Mouse (Mus musculus) midbrain, embryonic 13.5 days (tissue): ENCODE data around the gene Coq6. TPM values are rescaled to one million over a fixed set of nuclear protein-coding genes. Genes with fewer than 3 reads are reported as not detected.
"Not testable (repeated sequence)": the region's sequence is repeated elsewhere in the genome, so short reads cannot be mapped to it uniquely, and the experiment has no call there.

Experiments
- ATAC-seq: fragments of 200-750 bp; cut with Nextera tagmentation; 2 replicates; pipeline ENCODE4 v1.8.0; 2017; ENCODE audit warnings: mild to moderate bottlenecking, moderate TSS enrichment, moderate library complexity
- H3K27ac ChIP-seq: fragments of 300-500 bp; sonication (generic); 2 replicates; pipeline ENCODE4 v1.5.1; 2015; ENCODE audit warnings: inconsistent platforms, mild to moderate bottlenecking, moderate library complexity
- H3K27me3 ChIP-seq: fragments of 300-500 bp; sonication (generic); 2 replicates; pipeline ENCODE4 v1.6.1; 2015; ENCODE audit warnings: mild to moderate bottlenecking, inconsistent platforms
- H3K36me3 ChIP-seq: fragments of 300-500 bp; sonication (generic); 2 replicates; pipeline ENCODE4 v1.6.1; 2015; ENCODE audit warnings: mild to moderate bottlenecking, inconsistent platforms
- H3K4me1 ChIP-seq: fragments of 300-500 bp; sonication (generic); replicated peaks from 2 replicates; pipeline ENCODE4 v1.6.1; 2015; ENCODE audit warnings: inconsistent platforms
- H3K4me2 ChIP-seq: fragments of 300-500 bp; sonication (generic); replicated peaks from 2 replicates; pipeline ENCODE4 v1.6.1; 2015; ENCODE audit warnings: moderate library complexity, mild to moderate bottlenecking, inconsistent platforms
- H3K4me3 ChIP-seq: fragments of 300-500 bp; sonication (generic); replicated peaks from 2 replicates; pipeline ENCODE4 v1.5.1; 2015; ENCODE audit warnings: mild to moderate bottlenecking, inconsistent platforms
- H3K9ac ChIP-seq: fragments of 300-500 bp; sonication (generic); replicated peaks from 2 replicates; pipeline ENCODE4 v1.6.1; 2015; ENCODE audit warnings: mild to moderate bottlenecking, inconsistent platforms
- H3K9me3 ChIP-seq: fragments of 300-500 bp; sonication (generic); 2 replicates; pipeline ENCODE4 v1.6.1; 2016; ENCODE audit warnings: mild to moderate bottlenecking, inconsistent platforms
- WGBS: fragments of 180-500 bp; shearing (Covaris S2); methylation state at CpG from one replicate; pipeline ENCODE4 v1.1.7; 2015; 5-methylcytosine and 5-hydroxymethylcytosine counted together
- polyA plus RNA-seq: library from polyadenylated mRNA; unstranded; fragments of >200 nt; fragmentation: Nextera tagmentation; extraction: Ambion mirVana; gene quantifications from 2 replicates; pipeline ENCODE4 v1.2.1, GENCODE M21; 2015

Coq6 gene
- polyA plus RNA-seq, result 42.6 and 45.0 TPM in 2 replicates

DNA sequence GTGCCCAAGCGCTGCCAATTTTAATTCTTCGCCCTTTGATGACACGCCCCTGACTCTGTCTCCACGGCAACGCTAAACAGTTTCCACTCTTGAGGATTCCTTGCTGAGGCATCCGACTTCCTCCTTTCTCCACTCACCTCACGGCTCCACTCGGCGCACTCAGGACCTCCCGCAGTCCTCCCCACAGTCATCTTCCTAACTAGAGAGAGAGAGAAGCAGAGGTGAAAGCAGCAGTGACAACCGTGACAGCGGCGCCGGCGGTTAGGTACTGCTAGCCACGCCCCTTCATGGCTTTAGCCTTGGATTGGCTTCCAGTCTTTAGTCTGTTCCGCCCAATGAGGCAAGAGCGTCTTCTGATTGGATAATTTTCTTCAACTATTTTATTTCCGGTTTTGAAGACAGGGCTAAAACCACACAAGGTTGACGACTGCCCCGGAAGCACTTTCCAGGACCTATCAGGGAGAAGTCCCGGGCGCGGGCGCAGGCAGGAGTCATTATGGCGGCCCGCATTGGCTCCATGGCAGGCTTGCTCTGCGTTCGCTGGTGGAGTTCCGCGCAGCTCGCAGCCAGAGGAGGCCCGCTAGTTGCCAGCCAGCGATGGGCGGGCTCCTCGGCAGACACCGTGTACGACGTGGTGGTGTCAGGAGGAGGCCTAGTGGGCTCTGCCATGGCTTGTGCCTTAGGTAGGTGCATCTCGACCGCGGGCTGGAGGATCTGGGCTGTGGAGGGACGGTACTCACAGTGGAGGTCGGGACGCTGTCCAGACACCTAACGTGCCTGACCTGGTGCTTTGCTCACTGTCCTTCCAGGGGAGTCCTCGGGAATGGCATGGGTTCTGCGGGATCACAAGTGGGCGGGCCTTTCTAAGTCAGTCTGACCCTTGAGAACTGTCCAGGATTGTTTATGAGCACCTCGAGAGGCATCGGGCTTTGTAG lies at the start of gene Coq6, which contains the start of gene Fam161b:
Gene Coq6 (plus strand): TSS at position 103 of the 935 bp plus-strand sequence.
Gene Fam161b (minus strand): TSS at position 279 of the 935 bp plus-strand sequence.
- Histone ChIP-seq H3K27ac (peak within 1 kb of the TSS; percentile 70), H3K36me3 (peaks cover 9% of the 10 kb centered on the region), H3K4me1 (peaks cover 27% of the 10 kb centered on the region), H3K4me3 (peak within 1 kb of the TSS; percentile 94), H3K27me3 (no peaks in the 10 kb centered on the region), H3K4me2 (peak within 1 kb of the TSS; percentile 95), H3K9me3 (no peaks in the 10 kb centered on the region), H3K9ac (peak within 1 kb of the TSS; percentile 86)
- under 1% methylated on average over 51 of the region's 51 CpGs for WGBS
- ATAC-seq, result peak; percentile 99

DNA sequence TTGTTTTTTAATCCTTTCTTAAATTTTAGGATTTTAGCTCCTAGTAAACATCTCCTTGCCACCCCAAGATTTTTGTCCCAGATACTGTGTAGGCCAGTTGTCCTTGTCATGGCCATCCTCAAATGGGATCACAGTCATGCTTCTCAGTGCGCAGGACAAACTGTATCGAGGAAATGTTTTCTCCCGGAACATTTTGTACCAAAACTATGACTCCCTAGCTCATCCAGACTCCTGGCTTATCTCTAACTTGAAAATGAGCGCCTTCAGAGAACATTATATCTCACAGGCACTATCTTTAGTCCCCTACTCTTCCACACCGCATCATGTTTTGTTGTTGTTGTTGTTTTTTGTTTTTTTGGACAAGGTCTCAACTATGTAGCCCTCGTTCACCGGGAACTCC lies 45.5 kb upstream of the Coq6 start:
- WGBS, result 48% methylated on average over 7 of the region's 7 CpGs
- H3K27ac ChIP-seq, result peak overlapping the region; percentile 92
- no peak for ATAC-seq

DNA sequence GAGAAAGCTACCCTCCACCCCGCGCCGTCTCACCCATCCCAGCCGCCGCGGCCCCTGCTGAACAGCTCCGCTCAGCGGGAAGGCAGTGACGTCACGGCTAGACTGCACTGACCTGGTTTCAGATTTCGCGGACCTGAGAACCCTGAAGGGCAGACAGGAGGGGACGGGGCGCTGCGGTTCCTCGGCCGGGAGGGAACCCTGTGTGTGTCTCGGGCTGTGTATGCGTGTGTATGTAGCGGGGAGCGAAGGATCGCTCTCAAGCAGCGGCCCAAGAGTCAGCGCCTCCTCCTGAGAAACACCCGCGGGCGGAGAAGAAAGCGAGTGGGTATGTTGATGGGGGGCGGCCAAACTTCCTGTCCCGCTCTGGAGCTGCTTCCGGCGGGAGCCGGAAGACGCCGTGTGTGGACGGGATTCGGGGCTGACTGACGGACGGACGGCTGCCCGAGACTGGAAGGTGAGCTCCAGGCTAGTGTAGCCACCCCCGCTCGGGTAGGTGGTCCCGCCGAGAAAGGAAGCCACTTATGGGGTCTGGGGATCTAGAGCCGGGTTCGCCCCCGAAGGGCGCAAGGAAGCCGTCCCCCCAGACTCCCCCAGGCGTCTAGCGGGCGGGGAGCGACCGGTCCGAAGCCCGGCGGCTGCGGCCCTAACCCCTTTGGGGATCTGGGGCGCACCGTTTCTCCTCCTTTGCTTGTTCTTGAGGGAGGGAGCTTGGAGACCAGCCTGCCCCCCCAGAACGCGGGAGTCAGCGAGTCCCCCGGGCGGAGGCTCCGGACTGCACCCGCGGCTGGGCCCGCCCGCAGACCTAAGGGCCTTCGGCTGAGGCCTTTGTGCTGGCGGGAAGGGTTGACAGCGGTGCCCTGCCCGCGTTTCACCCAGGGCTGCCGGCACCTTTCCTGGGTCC lies 44.5 kb upstream of the Coq6 start, which contains the start of gene Zfp410:
Gene Zfp410 (plus strand): TSS at position 132 of the 901 bp plus-strand sequence.
- Histone ChIP-seq H3K4me2 (peak within 1 kb of the TSS; percentile 72), H3K27me3 (no peaks in the 10 kb centered on the region), H3K36me3 (no peaks in the 10 kb centered on the region), H3K9ac (peak within 1 kb of the TSS; percentile 97), H3K4me1 (peaks cover 37% of the 10 kb centered on the region), H3K27ac (peak within 1 kb of the TSS; percentile 92), H3K9me3 (no peaks in the 10 kb centered on the region), H3K4me3 (peak within 1 kb of the TSS; percentile 100)
- WGBS, result under 1% methylated on average over 75 of the region's 77 CpGs
- ATAC-seq, result peak; percentile 96

More for the DNA sequence above, 45.5 kb upstream of the Coq6 start:
- peak overlapping the region; percentile 97 for H3K9ac ChIP-seq
- H3K4me1 ChIP-seq, result peaks cover 37% of the 10 kb centered on the region
- H3K27me3 ChIP-seq, result no peaks in the 10 kb centered on the region
- H3K36me3 ChIP-seq, result no peaks in the 10 kb centered on the region
- no peaks in the 10 kb centered on the region for H3K9me3 ChIP-seq
- H3K4me3 ChIP-seq, result peak overlapping the region; percentile 100
- peak overlapping the region; percentile 72 for H3K4me2 ChIP-seq

DNA sequence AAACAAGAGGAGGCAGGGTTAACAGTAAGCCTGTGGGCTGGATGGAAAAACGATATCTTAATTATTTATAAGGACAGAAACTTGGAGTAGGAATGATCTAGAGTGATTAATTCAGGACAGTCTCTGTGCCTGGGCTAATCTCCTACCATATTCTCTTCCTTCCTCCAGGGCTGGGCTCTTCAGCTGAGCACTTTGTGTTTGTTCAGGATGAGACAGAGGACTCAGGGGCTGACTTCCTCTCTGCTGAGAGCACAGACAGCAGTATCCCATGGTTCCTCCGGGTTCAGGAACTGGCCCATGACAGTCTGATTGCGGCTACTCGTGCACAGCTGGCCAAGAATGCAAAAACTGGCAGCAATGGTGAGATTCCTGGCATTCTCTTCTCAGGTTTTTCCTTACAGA lies 34.3 kb upstream of the Coq6 start:
- Histone ChIP-seq H3K27me3 (no peaks in the 10 kb centered on the region), H3K4me2 (no peak overlapping the region), H3K36me3 (peaks cover 65% of the 10 kb centered on the region), H3K27ac (no peak overlapping the region), H3K9me3 (no peaks in the 10 kb centered on the region), H3K4me1 (no peaks in the 10 kb centered on the region), H3K9ac (no peak overlapping the region), H3K4me3 (no peak overlapping the region)
- WGBS, result 89% methylated on average over 4 of the region's 4 CpGs
- ATAC-seq, result no peak

DNA sequence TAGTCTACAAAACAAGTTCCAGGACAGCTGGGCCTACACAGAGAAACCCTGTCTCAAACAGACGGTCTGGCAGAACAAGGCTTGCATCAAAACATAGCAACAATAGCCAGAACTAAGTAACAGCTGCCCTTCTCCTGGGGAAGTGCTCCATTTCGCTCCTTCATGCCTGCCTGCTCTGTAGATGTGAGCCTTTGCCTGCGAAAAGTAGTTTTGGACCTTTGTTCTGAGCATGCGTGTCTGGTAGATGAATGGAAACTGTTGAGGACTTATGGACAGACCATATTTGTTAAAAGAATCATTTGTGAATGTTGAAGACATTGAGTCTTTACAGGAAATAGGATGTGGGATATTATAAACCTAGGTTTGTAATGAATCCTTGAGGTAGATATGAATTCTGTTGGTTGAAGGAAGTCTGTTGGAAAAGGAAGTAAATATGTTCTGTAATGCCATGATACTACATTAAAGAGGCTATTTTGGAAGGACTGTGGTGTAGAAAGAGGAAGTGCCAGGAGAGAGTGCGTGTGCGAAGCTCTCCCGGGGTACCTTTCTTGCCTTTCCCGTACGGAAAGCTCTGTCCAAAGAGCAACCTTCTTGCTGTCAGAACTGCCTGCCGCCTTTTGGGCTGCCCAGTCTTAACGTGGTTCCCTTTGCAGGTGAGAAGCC lies 24.4 kb upstream of the Coq6 start:
- Histone ChIP-seq H3K4me2 (no peak overlapping the region), H3K27ac (no peak overlapping the region), H3K36me3 (peaks cover 85% of the 10 kb centered on the region), H3K4me3 (no peak overlapping the region), H3K27me3 (no peaks in the 10 kb centered on the region), H3K9me3 (no peaks in the 10 kb centered on the region), H3K4me1 (no peaks in the 10 kb centered on the region), H3K9ac (no peak overlapping the region)
- no peak for ATAC-seq
- WGBS, result 95% methylated on average over 11 of the region's 11 CpGs

DNA sequence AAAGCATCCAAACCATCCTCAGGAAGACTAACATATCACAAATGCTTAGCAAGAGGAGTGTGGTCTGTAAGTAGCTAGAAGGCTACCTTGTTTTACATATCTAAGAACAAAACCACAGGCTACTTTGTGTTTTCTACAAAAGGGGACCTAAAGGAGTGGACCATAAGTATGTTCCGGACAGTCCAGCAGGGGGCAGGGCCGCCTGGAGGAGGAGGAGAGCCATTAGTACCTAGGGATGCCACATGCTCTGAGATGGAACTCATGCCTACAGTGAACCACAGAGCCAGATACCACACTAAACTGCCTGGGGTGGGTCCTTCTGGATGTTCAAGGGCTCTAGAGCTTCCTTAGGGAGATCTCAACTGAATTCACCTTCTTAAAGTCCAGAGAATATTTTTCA lies 14.3 kb upstream of the Coq6 start:
- Histone ChIP-seq H3K4me3 (no peak overlapping the region), H3K36me3 (peaks cover 83% of the 10 kb centered on the region), H3K27me3 (no peaks in the 10 kb centered on the region), H3K4me1 (peaks cover 10% of the 10 kb centered on the region), H3K9me3 (no peaks in the 10 kb centered on the region), H3K9ac (no peak overlapping the region), H3K27ac (no peak overlapping the region), H3K4me2 (no peak overlapping the region)
- ATAC-seq, result no peak
- 42% methylated on average over 2 of the region's 2 CpGs for WGBS

DNA sequence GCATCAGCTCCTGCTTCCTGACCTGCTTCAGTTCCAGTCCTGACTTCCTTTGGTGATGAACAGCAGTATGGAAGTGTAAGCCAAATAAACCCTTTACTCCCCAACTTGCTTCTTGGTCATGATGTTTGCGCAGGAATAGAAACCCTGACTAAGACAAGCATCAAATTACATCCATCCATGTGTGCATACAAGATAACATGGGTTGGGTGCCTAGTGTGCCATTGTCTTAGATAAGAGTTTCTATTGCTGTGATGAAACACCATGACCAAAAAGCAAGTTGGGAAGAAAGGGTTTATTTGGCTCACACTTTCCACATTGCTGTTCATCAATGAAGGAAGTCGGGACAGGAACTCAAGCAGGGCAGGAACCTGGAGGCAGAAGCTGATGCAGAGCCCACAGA lies 2.8 kb upstream of the Coq6 start:
- H3K4me3 ChIP-seq, H3K4me2 ChIP-seq, ATAC-seq, H3K9me3 ChIP-seq, H3K27ac ChIP-seq, H3K9ac ChIP-seq, H3K27me3 ChIP-seq: not testable (repeated sequence)
- H3K36me3 ChIP-seq, result peaks cover 39% of the 10 kb centered on the region
- 89% methylated on average over 2 of the region's 2 CpGs for WGBS
- H3K4me1 ChIP-seq, result peaks cover 27% of the 10 kb centered on the region

DNA sequence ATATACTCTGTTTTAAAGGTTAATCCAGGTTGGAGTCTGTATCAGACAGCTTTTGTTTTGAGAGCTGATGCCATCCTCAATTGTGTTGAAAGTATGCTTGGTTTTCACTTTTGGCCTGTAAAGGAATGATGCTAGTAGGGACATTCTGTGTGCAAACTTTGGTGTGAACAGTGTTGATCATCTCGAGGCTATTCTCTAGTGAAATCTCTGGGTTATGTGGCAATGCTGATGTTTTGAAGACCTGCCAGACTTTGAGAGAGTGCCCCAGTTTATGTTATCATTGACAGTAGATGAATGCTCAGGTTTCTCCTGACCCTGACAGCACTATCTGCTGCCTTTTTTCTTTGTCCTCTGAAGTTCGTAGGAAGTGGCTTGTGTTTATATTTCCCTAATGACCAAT lies 1.4 kb downstream of the Coq6 start:
- Histone ChIP-seq H3K4me3 (peak overlapping the region; percentile 94), H3K36me3 (peaks cover 8% of the 10 kb centered on the region), H3K27me3 (no peaks in the 10 kb centered on the region), H3K9me3 (no peaks in the 10 kb centered on the region), H3K27ac (no peak overlapping the region), H3K9ac (peak overlapping the region; percentile 86; the same call in 1 of the 2 replicates), H3K4me1 (peaks cover 27% of the 10 kb centered on the region), H3K4me2 (peak overlapping the region; percentile 95)
- no peak for ATAC-seq
- WGBS, result 75% methylated on average over 2 of the region's 2 CpGs

DNA sequence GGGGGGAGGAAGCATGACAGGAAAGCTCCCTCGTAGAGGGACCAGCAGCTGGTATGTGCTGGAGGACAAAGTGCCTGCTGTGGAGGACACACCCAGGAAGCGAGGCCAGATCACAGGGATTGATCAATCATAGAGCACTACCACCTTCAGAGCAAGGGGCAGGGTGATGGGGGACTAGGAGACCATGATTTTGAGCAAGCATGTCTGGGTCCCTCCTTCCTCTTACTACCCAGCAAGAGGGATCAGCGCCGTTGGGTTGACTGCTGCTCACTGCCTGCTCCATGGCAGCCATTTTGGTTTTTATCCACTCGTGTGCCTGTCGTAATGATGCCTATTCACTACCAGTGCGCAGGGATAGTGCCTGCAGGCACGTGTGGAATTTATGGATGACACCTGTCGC lies 2.8 kb downstream of the Coq6 start:
- WGBS, result 91% methylated on average over 9 of the region's 9 CpGs
- peaks cover 21% of the 10 kb centered on the region for H3K36me3 ChIP-seq
- no peak overlapping the region for H3K4me2 ChIP-seq
- H3K9ac ChIP-seq, result no peak overlapping the region
- H3K27ac ChIP-seq, result no peak overlapping the region
- H3K27me3 ChIP-seq, result no peaks in the 10 kb centered on the region
- no peak for ATAC-seq
- H3K4me3 ChIP-seq, result no peak overlapping the region
- H3K4me1 ChIP-seq, result peaks cover 27% of the 10 kb centered on the region
- no peaks in the 10 kb centered on the region for H3K9me3 ChIP-seq

DNA sequence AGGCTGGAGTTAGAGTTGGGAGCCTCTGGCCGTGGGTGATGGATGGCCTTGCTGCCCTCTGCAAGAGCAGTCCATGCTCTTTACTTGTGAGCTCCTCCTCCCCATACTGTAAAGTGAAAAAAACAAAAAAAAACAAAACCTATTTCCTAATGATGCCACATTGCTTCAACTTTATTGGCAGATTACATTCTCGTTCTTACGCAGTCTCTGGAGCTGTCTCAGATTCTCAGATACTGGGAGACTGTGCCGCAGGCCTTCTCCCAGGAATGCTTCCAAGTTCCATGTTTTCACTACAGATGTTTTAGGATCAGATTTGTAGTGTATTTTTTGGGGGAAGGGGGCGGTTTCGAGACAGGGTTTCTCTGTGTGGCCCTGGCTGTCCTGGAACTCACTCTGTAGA lies 3.7 kb downstream of the Coq6 start:
- H3K4me1 ChIP-seq, result peaks cover 27% of the 10 kb centered on the region
- H3K4me2 ChIP-seq, result no peak overlapping the region
- WGBS, result 94% methylated on average over 6 of the region's 6 CpGs
- no peak overlapping the region for H3K27ac ChIP-seq
- H3K9me3 ChIP-seq, result no peaks in the 10 kb centered on the region
- no peaks in the 10 kb centered on the region for H3K27me3 ChIP-seq
- no peak for ATAC-seq
- no peak overlapping the region for H3K4me3 ChIP-seq
- H3K9ac ChIP-seq, result no peak overlapping the region
- peaks cover 29% of the 10 kb centered on the region for H3K36me3 ChIP-seq

DNA sequence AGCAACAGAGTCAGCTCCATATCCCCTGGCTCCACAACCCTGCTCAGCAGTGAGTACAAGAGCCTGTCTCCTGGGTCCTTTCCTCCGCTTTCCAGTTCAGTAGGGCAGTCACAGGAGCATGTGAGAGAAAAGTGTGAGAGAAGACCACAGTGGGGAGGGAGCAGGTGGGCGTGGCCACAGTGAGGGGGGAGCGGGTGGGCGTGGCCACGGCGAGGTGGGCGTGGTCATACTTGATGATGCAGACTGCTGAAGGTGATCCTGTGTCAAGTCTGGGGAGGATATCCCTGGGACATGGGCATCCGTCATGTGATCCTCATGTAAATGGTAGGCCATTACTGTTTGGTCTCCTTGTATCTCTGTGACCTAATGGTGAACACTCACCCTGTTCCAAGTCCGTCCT lies 5.5 kb downstream of the Coq6 start:
- WGBS, result 67% methylated on average over 9 of the region's 9 CpGs
- H3K27me3 ChIP-seq, result no peaks in the 10 kb centered on the region
- no peak overlapping the region for H3K4me2 ChIP-seq
- peaks cover 16% of the 10 kb centered on the region for H3K4me1 ChIP-seq
- no peaks in the 10 kb centered on the region for H3K9me3 ChIP-seq
- no peak for ATAC-seq
- peaks cover 48% of the 10 kb centered on the region for H3K36me3 ChIP-seq
- no peak overlapping the region for H3K4me3 ChIP-seq
- no peak overlapping the region for H3K27ac ChIP-seq
- no peak overlapping the region for H3K9ac ChIP-seq
